Mouse (Mus musculus) bone marrow macrophage, adult 2 months (primary cell): Measurements from ENCODE around the gene Teddm1a.

Experiments used
- CTCF ChIP-seq: IDR thresholded peaks from 2 replicates; pipeline ENCODE4 v1.5.1; 2012; ENCODE audit warnings: low read depth, mild to moderate bottlenecking, low read length, moderate library complexity
- POLR2A ChIP-seq: IDR thresholded peaks from 2 replicates; pipeline ENCODE4 v1.6.1; 2012; ENCODE audit warnings: mild to moderate bottlenecking, low read depth, low read length, borderline replicate concordance

DNA sequence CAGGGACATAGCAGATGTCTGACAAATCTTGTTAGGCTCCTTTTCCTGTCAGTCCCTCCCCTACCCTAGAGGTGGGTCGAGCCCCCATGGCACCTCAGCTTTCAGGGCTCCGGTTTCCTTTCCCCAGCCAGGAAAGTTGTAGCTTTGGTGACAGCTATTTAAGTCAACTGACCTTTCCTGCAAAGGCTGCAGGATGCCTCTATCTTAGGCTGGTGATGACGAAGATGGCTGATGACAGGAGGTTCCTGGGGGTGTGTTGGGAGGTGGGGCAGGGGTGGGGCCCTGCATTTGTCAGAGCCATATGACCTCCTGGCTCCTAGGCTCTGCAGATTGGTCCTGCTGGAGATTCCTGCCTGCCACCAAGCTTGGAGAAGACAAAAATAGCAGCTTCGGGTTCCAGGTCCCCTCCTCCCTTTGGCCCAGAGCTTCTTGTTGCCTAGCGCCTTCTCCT is 31.1 kb downstream of the Teddm1a start:
- no peak for TF ChIP-seq POLR2A
- no peak for TF ChIP-seq CTCF
